Mouse (Mus musculus): ENCODE results near the gene Coq4. TPM values are rescaled to one million over a fixed set of nuclear protein-coding genes. Genes with fewer than 3 reads are reported as not detected.
"Not testable (repeated sequence)": the region's sequence is repeated elsewhere in the genome, so short reads cannot be mapped to it uniquely, and the experiment has no call there.

Gene Coq4
- polyA plus RNA-seq, 1 experiment, result 7.7 TPM

GRCm38 (mm10) chr2:29755693-29756092, 31.6 kb upstream of the Coq4 start:
- TF ChIP-seq CTCF (IDR thresholded peaks at IDR 0.05; ENCODE audit: low read depth, low read length), result no peak
- TF ChIP-seq POLR2A (IDR thresholded peaks at IDR 0.05; ENCODE audit: borderline replicate concordance, low read depth, low read length), result no peak
- H3K4me3 ChIP-seq (ENCODE audit: insufficient read depth, low read length), result no peak overlapping the region
- no peak overlapping the region for H3K27ac ChIP-seq (ENCODE audit: insufficient read depth, low read depth, low read length)
- no peaks in the 10 kb centered on the region for H3K4me1 ChIP-seq (ENCODE audit: control insufficient read depth, insufficient read depth, low read length)

- Histone ChIP-seq H3K4me3 (ENCODE audit: insufficient read depth, low read length) (no peak overlapping the region), H3K4me1 (ENCODE audit: control insufficient read depth, insufficient read depth, low read length) (no peaks in the 10 kb centered on the region), H3K27ac (ENCODE audit: insufficient read depth, low read depth, low read length) (no peak overlapping the region)
- TF ChIP-seq POLR2A (IDR thresholded peaks at IDR 0.05; ENCODE audit: borderline replicate concordance, low read depth, low read length) (no peak), CTCF (IDR thresholded peaks at IDR 0.05; ENCODE audit: low read depth, low read length) (peak; percentile 78)
Measured at GRCm38 (mm10) chr2:29764831-29765230, 22.5 kb upstream of the Coq4 start.

GRCm38 (mm10) chr2:29767976-29768709, 19.1 kb upstream of the Coq4 start:
- no peak for TF ChIP-seq CTCF (IDR thresholded peaks at IDR 0.05; ENCODE audit: low read depth, low read length)
- TF ChIP-seq POLR2A (IDR thresholded peaks at IDR 0.05; ENCODE audit: borderline replicate concordance, low read depth, low read length), result 0 out of 2 replicates have a peak, but pooled peaks have one; percentile 19
- no peak overlapping the region for H3K27ac ChIP-seq (ENCODE audit: insufficient read depth, low read depth, low read length)
- peaks cover 20% of the 10 kb centered on the region for H3K4me1 ChIP-seq (ENCODE audit: control insufficient read depth, insufficient read depth, low read length)
- no peak overlapping the region for H3K4me3 ChIP-seq (ENCODE audit: insufficient read depth, low read length)

- H3K27ac ChIP-seq (ENCODE audit: insufficient read depth, low read depth, low read length), result no peak overlapping the region
- H3K4me1 ChIP-seq (ENCODE audit: control insufficient read depth, insufficient read depth, low read length), result peaks cover 24% of the 10 kb centered on the region
- TF ChIP-seq POLR2A (IDR thresholded peaks at IDR 0.05; ENCODE audit: borderline replicate concordance, low read depth, low read length), result no peak
- no peak for TF ChIP-seq CTCF (IDR thresholded peaks at IDR 0.05; ENCODE audit: low read depth, low read length)
- H3K4me3 ChIP-seq (ENCODE audit: insufficient read depth, low read length), result no peak overlapping the region
Measured at GRCm38 (mm10) chr2:29768901-29769300, 18.4 kb upstream of the Coq4 start.

- Histone ChIP-seq H3K27ac (ENCODE audit: insufficient read depth, low read depth, low read length) (no peak overlapping the region), H3K4me1 (ENCODE audit: control insufficient read depth, insufficient read depth, low read length) (peaks cover 24% of the 10 kb centered on the region), H3K4me3 (ENCODE audit: insufficient read depth, low read length) (no peak overlapping the region)
- TF ChIP-seq POLR2A (IDR thresholded peaks at IDR 0.05; ENCODE audit: borderline replicate concordance, low read depth, low read length) (no peak), CTCF (IDR thresholded peaks at IDR 0.05; ENCODE audit: low read depth, low read length) (no peak)
Measured at GRCm38 (mm10) chr2:29770162-29770561, 17.1 kb upstream of the Coq4 start.

GRCm38 (mm10) chr2:29771611-29772461, 15.5 kb upstream of the Coq4 start:
- H3K27ac ChIP-seq (ENCODE audit: insufficient read depth, low read depth, low read length), result peak overlapping the region; percentile 59
- peaks cover 24% of the 10 kb centered on the region for H3K4me1 ChIP-seq (ENCODE audit: control insufficient read depth, insufficient read depth, low read length)
- H3K4me3 ChIP-seq (ENCODE audit: insufficient read depth, low read length), result no peak overlapping the region
- TF ChIP-seq POLR2A (IDR thresholded peaks at IDR 0.05; ENCODE audit: borderline replicate concordance, low read depth, low read length) (no peak), CTCF (IDR thresholded peaks at IDR 0.05; ENCODE audit: low read depth, low read length) (no peak)

- peak overlapping the region; percentile 8; the same call in 1 of the 2 replicates for H3K27ac ChIP-seq (ENCODE audit: insufficient read depth, low read depth, low read length)
- peaks cover 24% of the 10 kb centered on the region for H3K4me1 ChIP-seq (ENCODE audit: control insufficient read depth, insufficient read depth, low read length)
- no peak for TF ChIP-seq CTCF (IDR thresholded peaks at IDR 0.05; ENCODE audit: low read depth, low read length)
- TF ChIP-seq POLR2A (IDR thresholded peaks at IDR 0.05; ENCODE audit: borderline replicate concordance, low read depth, low read length), result no peak
- no peak overlapping the region for H3K4me3 ChIP-seq (ENCODE audit: insufficient read depth, low read length)
Measured at GRCm38 (mm10) chr2:29773323-29773722, 14.0 kb upstream of the Coq4 start.

- H3K27ac ChIP-seq (ENCODE audit: insufficient read depth, low read depth, low read length); H3K4me3 ChIP-seq (ENCODE audit: insufficient read depth, low read length); H3K4me1 ChIP-seq (ENCODE audit: control insufficient read depth, insufficient read depth, low read length): not testable (repeated sequence)
Measured at GRCm38 (mm10) chr2:29781256-29781655, 6.0 kb upstream of the Coq4 start.

- peak overlapping the region; percentile 28; the same call in 1 of the 2 replicates for H3K27ac ChIP-seq (ENCODE audit: insufficient read depth, low read depth, low read length)
- H3K4me3 ChIP-seq (ENCODE audit: insufficient read depth, low read length), result no peak overlapping the region
- TF ChIP-seq POLR2A (IDR thresholded peaks at IDR 0.05; ENCODE audit: borderline replicate concordance, low read depth, low read length) (no peak), CTCF (IDR thresholded peaks at IDR 0.05; ENCODE audit: low read depth, low read length) (no peak)
- peaks cover 8% of the 10 kb centered on the region for H3K4me1 ChIP-seq (ENCODE audit: control insufficient read depth, insufficient read depth, low read length)
Measured at GRCm38 (mm10) chr2:29784290-29784689, 3.0 kb upstream of the Coq4 start.
